Mouse (Mus musculus) liver, adult (tissue): ENCODE results near the gene Fosb.

Source experiments
- GATA4 ChIP-seq: IDR thresholded peaks from 2 replicates; pipeline ENCODE4 v1.6.1; 2014; ENCODE audit warnings: mild to moderate bottlenecking, low read length; ENCODE audit not compliant: insufficient replicate concordance

Gene Fosb

GRCm38 (mm10) chr7:19256567-19256966 is 53.3 kb downstream of the Fosb start:
- TF ChIP-seq GATA4: no peak

DNA sequence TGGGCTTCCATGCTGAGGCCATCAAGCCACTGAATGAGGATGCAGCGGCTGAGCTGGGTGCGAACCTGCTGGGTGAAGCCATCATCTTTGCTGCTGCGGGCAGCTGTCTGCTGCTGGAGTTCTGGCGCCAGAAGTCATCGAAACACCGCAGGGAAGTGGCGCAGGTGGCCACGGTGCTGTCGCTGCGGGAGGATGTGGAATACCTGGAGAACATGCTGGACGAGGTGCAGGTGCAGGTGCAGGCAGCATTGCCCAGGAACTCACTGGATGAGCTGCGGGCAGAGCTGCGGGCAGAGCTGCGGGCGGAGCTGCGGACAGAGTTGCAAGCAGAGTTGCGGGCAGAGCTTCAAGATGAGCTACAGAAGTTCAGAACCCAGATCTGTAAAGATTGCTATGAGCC is 54.5 kb downstream of the Fosb start:
- TF ChIP-seq GATA4: no peak

DNA sequence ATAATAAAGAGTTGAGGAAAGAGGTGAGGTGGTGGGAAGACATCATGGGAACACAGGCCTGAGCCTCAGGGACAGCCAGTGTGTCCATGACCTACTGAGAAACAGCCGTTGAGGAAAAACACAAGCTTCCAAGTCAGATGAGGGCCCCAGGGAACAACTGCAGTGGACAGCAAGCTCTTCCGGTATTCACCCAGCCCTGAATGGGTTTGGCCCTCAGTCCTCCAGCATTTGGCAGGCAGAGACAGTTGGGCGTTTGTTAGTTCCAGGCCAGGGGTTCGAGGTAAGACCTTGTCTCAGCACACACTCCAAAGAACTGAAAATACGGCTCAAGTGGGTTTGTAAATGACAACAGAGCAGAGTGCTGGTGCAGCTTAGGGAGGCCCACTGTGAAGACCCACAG is 56.4 kb downstream of the Fosb start:
- TF ChIP-seq GATA4: no peak
